Mouse (Mus musculus): ENCODE data around the gene Derl3.

The Derl3 gene

DNA sequence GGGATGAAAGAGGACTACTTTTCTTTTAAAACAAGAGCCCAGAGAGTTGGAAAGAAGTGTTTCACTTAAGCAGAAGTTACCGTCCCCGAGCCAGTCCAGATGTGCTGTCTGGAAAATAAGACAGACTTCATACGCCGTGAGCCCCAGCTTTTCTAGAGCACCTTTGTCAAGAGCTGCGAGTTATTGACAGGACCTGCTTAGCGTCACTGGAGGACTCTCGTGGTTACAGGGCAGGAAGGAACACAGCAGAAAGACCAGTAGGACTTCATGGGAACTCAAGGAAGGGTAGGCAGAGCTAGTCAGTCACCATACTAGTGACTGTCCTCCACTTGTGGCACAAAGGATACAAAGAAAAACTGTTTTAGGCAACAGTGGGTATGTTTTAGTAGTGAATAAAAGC is 22.3 kb downstream of the Derl3 start:
- no peak for DNase-seq

DNA sequence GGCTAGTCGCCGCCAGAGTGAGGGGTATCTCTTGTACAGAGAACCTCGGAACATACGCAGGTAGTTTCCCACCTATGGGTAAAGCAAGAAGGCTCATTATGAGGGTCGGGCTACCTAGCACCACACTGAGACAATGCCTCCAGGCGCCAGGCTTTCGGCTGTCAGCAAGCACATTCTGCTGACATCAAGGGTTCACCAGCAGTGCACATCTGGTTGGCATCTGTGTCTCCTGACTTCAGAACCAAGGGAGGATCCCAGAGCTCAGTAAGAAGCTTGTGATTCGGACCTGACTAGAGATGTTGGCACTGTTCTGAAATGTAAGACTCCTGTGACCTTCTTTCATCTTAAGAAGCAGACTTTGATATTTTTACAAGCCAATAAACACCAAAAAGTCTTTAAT is 23.6 kb downstream of the Derl3 start:
- no peak for DNase-seq

- no peak for DNase-seq
Observed at GRCm38 (mm10) chr10:75919026-75919425, 25.8 kb downstream of the Derl3 start.

GRCm38 (mm10) chr10:75921026-75921725 is 28.0 kb downstream of the Derl3 start, which contains the start of gene Smarcb1:
Smarcb1 (minus strand) TSS chr10:75921617.
- peak; percentile 97 to 98 for DNase-seq

DNA sequence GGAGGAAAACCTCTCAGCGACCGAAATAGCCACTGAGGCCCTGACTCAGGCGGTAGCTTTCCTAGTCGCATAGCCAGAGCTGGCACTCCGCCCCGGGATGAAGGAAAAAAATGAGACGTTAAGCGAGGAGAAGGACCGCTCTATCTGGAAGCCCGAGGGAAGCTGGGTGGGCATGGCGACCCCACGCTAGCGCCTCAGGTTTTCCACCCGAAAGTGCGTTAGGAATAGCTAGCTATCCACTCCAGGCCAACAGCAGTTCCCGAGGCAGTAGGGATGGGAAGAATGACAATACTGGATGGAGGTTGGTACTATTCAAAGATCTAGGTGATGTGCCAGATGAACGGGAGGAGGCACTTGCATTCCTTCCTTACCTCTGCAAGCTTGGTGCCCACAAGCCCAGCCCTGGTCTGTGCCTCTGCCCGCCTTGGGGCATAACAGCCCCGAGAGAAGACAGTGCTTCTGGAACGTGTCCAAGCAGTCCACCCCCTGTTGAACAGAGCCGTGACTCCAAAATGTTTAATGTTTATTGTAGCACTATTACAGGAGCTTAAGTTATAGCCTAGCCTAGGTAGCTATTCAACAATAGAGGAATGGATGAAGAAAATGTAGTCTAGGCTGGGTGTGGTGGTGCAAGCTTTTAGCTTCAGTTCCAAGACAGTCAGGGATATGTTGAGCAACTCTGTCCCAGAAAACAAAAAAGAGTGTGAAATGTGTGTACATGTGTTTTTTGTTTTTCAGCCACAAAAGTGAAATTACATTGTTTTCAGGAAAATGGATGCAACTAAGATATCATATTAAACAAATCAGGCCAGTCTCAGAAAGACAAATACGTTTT is 28.7 kb downstream of the Derl3 start:
- DNase-seq: peak; percentile 68 to 74

GRCm38 (mm10) chr10:75924324-75924723 is 31.1 kb downstream of the Derl3 start:
- DNase-seq: no peak

DNA sequence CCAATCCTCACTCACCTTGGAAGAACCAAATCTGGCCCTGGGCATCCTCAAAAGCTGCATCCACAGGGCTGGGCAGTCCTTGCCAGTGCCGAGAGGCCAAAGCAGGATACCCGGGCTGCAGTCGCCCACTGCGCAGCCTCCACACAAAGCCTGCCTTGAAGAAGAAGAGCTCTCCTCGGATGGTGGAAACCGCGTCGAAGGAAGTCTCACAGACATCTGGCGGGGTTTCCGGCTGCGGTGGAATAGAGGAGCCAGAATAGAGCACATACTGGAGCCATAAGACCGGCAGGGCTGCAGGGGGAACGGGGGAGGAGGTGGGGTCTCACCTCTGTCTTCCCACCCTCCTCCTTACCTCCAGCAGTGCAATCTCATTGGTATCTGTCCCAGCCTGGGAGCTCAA is 33.2 kb downstream of the Derl3 start:
- no peak for DNase-seq

- no peak for DNase-seq
Observed at GRCm38 (mm10) chr10:75930304-75930703, 37.1 kb downstream of the Derl3 start.

- no peak for DNase-seq
Observed at GRCm38 (mm10) chr10:75931311-75931710, 38.1 kb downstream of the Derl3 start.

GRCm38 (mm10) chr10:75932081-75932678 is 39.0 kb downstream of the Derl3 start:
- peak in 1 of 2 experiments; percentile 27 for DNase-seq

- DNase-seq: no peak
Observed at GRCm38 (mm10) chr10:75932891-75933290, 39.7 kb downstream of the Derl3 start, which contains the start of gene Chchd10. Chchd10 (plus strand) TSS chr10:75933130.

DNA sequence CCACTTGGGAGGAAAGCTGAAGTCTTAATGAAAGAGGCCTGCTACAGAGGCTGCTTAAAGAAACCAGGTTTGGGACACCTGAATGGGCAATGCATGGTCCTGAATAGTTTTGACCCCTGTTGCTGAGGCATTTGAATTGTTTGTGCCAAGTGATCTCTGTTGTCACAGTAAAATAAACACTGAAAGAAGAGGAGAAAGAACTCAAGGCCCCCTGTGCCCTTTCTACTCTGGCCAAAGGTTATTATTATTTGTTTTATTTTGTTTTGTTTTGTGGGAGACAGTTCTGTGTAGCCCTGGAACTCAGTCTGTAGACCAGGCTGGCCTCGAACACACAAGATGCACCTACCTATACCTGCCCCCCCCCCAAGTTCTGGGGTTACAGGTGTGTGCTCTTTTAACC is 41.8 kb downstream of the Derl3 start:
- no peak for DNase-seq

GRCm38 (mm10) chr10:75935680-75936541 is 42.7 kb downstream of the Derl3 start, which contains the start of gene Mmp11:
Mmp11 (minus strand) TSS chr10:75936496.
- peak; percentile 86 to 88 for DNase-seq

GRCm38 (mm10) chr10:75936909-75937667 is 43.9 kb downstream of the Derl3 start:
- no peak for DNase-seq

DNA sequence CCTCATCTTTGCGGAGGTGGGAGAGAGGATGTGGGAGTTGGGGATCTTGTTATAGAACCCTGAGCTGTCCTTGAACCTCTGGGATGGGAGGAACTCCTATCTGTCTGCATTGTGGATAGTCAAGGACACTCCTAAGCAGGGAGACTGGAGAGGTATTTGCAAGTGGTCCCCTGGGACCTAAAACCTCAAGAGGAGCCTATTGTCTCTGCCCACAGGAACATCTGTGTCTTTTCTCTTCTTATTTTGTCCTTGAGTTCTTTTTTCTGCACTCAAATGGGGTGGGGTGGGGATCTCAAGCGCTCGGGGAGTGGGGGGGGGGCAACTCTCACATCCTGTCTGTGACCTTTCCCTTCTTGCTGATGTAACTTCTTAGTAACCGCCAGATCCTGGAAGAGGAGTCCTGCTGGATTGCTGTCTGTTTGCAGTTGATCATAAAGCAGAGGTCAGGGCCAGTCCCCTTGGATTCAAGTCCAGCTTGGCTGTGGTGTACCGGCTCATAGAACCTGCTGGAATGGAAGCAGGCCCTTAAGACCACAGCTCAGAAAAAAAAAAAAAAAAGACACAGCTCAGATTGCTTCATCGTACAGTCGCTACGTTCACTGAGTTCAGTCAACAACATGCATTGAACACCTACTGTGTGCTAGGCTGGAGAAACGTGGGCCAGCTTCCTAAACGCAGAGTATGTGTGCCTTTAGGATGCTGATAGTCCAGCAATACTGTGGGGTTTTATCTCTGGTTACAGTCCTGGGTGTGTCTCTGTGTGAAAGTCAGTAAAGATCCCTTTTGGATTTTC is 44.8 kb downstream of the Derl3 start:
- no peak for DNase-seq

GRCm38 (mm10) chr10:75939481-75940234 is 46.4 kb downstream of the Derl3 start:
- DNase-seq: no peak

DNA sequence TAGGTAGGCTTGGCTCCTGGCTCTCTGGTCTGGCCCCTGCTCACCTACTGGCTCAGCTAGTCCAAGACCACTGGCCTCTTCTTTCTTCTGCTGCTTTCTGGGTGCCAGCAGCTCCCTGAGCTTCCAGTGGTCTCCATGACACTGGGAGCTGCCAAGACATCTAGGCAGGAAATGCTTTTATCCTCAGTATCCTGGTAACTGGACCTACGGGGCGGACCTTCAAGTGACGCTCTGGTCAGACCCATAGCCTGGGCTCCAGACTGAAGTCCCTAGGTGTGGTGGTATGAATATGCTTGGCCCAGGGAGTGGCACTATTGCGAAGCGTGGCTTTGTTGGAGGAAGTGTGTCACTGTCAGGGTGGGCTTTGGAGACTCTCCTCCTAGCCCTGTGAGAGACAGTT is 47.3 kb downstream of the Derl3 start, which contains the start of gene Gm867:
TSS of gene Gm867 (minus strand) at position 153 of the 400 bp plus-strand sequence.
- DNase-seq: no peak

- DNase-seq: no peak
Observed at GRCm38 (mm10) chr10:75941042-75941824, 48.0 kb downstream of the Derl3 start.
